Mouse (Mus musculus) lung, adult 2 months (tissue): ENCODE results near the gene Rplp2.
"Not testable (repeated sequence)": the region's sequence is repeated elsewhere in the genome, so short reads cannot be mapped to it uniquely, and the experiment has no call there.

Source experiments
- CTCF ChIP-seq: fragments of 200-500 bp; IDR thresholded peaks from 2 replicates; pipeline ENCODE4 v1.5.1; 2011; ENCODE audit warnings: mild to moderate bottlenecking, low read length, control low read depth; ENCODE audit not compliant: insufficient read depth
- POLR2A ChIP-seq: fragments of 200-500 bp; IDR thresholded peaks from 2 replicates; pipeline ENCODE4 v1.6.1; 2011; ENCODE audit warnings: low read depth, mild to moderate bottlenecking, control low read depth, low read length, borderline replicate concordance; ENCODE audit errors: extremely low read depth

DNA sequence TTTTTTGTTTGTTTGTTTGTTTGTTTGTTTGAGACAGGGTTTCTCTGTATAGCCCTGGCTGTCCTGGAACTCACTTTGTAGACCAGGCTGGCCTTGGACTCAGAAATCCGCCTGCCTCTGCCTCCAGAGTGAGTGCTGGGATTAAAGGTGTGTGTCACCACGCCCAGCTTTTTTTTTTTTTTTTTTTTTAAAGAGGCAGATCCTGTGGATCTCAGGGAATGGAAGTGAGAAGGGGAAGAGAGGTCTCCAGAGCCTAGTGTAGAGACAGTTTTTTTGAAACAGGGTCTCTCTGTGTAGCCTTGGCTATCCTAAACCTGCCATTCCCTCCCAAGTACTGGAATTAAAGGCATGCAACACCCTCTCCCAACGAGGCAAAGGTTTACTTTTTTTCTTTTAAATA lies 796 bp upstream of the Rplp2 start:
- TF ChIP-seq POLR2A, CTCF: not testable (repeated sequence)
